Mouse (Mus musculus) gastrocnemius, postnatal 14 days (tissue): Measurements from ENCODE around the gene Map3k6. TPM values are rescaled to one million over a fixed set of nuclear protein-coding genes. Genes with fewer than 3 reads are reported as not detected.

Experiments used
- DNase-seq: peaks from one replicate; pipeline ENCODE4 v3.0.0; 2021; ENCODE audit warnings: mixed read lengths
- intact Hi-C: fragments of 180-260 bp; cut with DNase I; formaldehyde crosslinking; loops from one replicate; pipeline ENCODE4 v1.15.1; 2025; ENCODE audit warnings: low total_unique reads
- long read RNA-seq, 2 experiments: library from polyadenylated mRNA; stranded (forward); transcript quantifications; one replicate each; pipeline ENCODE4 v2.0.0; 2021
- total RNA-seq, 2 experiments: library from RNA; stranded (reverse); gene quantifications; 2 replicates each; pipeline ENCODE4 v1.2.3; 2021

Map3k6 gene
- 10 to 100 TPM in 1 of 2 experiments, 1 to 10 TPM in 1; 4.0 to 15.3 TPM for total RNA-seq
- long read RNA-seq, experiment 1, full-length matches to known transcripts, result 11 of 16 reads
- long read RNA-seq, experiment 1, partial matches to known transcripts, result 2 of 16 reads
- long read RNA-seq, experiment 1, other reads (novel, unspliced or antisense), result 3 of 16 reads
- long read RNA-seq, experiment 2, full-length matches to known transcripts, result 16 of 19 reads
- long read RNA-seq, experiment 2, partial matches to known transcripts, result 2 of 19 reads
- long read RNA-seq, experiment 2, other reads (novel, unspliced or antisense), result 1 of 19 reads

DNA sequence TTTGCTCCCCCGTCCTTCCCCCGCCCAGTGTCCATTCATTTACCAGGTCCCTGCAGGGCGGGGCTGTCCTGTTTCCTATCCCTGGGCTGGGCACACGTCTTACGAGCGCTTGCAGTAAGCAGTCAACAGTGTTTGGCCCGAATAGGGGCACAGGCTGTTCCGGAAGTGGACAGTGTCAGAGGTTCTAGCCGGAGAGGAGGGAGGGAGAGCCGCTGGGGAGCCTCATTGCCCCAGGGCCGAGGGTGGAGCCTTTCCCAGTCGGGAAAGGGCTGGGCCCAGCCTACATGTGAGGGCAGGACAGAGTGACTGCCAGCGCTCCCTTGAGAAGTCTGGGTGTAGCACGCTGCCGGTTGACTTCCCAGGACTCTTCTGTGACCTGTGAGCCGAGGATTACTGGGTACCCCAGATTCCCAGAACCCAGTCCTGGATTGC is at the start of gene Map3k6:
Gene Map3k6 (plus strand): TSS at position 329 of the 432 bp plus-strand sequence.
- peak; percentile 82 for DNase-seq
- intact Hi-C loops, result no loop called here

DNA sequence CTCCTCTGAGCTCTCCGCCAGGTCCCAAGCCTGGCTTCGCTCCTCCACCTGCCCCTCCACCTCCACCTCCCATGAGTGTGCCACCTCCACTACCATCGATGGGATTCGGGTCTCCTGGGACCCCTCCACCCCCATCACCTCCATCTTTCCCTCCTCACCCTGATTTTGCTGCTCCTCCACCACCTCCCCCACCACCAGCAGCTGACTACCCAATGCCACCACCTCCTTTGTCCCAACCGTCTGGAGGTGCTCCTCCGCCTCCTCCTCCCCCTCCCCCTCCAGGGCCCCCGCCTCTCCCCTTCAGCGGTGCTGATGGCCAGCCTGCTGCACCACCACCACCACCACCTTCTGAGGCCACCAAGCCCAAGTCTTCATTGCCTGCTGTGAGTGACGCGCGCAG is 46.1 kb upstream of the Map3k6 start:
- intact Hi-C loops, result loop anchor here (5.0 kb wide), 1 partner anchor 52 kb away; no protein-coding TSS in a partner anchor
- DNase-seq, result no peak

GRCm38 (mm10) chr4:133195014-133195413 is 45.6 kb upstream of the Map3k6 start:
- intact Hi-C loops, result no loop called here

DNA sequence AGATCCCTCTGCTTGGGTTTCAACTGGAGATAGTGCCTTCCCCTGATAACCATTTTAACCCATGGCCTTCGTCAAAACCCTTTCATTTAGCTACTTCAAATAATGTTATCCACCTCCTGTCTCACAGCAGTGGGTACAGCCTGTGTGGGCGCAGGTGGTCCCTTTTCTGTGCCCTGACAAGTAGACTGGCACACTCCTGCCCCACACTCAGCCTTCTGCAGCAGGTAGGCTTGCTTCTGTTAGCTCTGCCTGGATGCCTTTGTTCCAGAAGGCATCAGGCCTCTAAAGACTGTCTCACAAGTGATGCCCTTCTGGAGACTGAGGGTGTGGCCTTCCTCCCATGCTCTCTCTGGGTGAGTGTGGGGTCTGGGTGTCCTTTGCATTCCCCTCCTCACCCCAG is 44.5 kb upstream of the Map3k6 start:
- intact Hi-C loops, result no loop called here

More at GRCm38 (mm10) chr4:133195014-133195413, 45.6 kb upstream of the Map3k6 start:
- no peak for DNase-seq

DNA sequence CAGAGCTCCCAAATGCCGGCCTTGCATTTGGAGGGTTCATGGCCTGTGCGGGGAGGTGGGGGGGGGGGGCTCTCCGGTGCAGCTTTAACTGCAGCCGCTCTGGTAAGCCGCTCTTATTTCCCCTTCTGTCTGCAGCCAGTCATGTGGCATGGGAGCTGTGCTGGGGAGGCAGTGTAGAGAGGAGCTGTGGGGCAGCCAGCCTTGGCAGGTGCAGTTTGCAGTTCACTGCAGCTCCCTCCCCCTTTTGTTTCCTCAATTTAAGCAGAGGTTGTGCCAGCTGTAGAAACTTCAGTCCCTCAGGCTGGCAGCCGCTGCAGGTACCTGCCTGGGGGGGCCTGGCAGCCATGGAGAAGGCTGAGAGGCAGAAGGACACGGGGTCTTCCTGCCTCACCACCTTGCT is 43.8 kb upstream of the Map3k6 start:
- DNase-seq, result no peak
- intact Hi-C loops, result no loop called here

More for the DNA sequence above, 44.5 kb upstream of the Map3k6 start:
- DNase-seq, result no peak

GRCm38 (mm10) chr4:133197355-133197754 is 43.3 kb upstream of the Map3k6 start:
- DNase-seq, result no peak
- intact Hi-C loops, result no loop called here

- intact Hi-C loops, result no loop called here
- peak; percentile 52 for DNase-seq
These were observed 42.8 kb upstream of the Map3k6 start for GRCm38 (mm10) chr4:133197801-133198286.

GRCm38 (mm10) chr4:133198337-133199180 is 42.1 kb upstream of the Map3k6 start:
- DNase-seq, result no peak
- intact Hi-C loops, result no loop called here

DNA sequence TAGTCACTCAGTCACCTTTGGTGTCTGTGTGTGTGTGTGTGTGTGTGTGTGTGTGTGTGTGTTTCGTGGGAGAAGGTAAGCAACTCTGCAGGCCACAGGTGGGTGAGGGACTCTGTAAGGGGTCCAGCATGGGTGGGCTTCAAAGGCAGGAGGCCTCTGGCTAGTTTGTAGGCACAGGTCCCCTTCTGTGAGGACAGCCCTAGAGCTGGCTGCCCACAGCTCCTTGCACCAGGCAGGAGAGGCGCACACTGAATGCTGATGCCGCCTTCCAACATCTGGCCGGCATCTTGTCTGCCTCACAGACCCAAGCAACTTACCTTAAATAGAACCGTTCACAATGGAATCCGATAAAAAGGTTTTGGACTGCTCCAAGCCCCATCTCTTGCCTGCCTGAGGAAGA is 40.9 kb upstream of the Map3k6 start:
- no peak for DNase-seq
- intact Hi-C loops, result loop anchor here (5.0 kb wide), 1 partner anchor 187 kb away; the partner anchor contains the start of gene Ahdc1

GRCm38 (mm10) chr4:133200343-133200742 is 40.3 kb upstream of the Map3k6 start:
- intact Hi-C loops, result loop anchor here (5.0 kb wide), 1 partner anchor 188 kb away; the partner anchor contains the start of gene Ahdc1
- DNase-seq, result peak; percentile 63

DNA sequence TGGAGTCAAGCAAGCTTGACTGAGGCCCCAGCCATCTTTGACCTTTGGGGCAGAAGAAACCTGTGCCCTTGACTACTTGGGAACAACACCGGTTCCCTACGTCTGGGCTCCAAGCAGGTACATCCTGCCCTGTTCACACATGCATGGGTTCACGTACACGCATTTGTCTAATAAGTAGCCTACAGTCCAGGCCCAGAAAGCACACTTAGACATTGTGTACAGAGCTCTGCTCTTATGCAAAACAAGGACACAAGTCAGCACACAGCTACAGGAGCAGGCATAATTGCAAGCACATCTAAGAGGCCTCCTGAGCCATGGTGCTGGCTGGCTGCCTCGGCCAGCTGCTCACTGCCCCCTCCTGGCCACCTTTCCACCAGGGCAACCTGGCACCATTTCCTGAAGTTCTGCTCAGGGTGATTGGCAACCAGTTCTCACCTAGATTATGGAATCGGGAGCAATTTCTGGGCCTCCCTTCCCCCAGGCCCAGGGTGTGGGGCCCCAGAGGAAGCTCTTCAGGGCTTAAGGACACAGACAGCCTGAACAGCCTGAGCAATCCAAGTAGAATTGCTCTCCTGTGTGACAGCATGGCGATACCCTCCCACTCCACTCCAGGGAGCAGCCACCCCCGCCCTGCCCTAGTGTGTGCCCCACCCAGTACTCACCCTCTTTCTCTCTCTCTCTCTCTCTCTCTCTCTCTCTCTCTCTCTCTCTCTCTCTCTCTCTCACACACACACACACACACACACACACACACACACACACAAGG is 39.4 kb upstream of the Map3k6 start:
- DNase-seq, result peak; percentile 75
- intact Hi-C loops, result loop anchor here (5.0 kb wide), 1 partner anchor 189 kb away; the partner anchor contains the start of gene Ahdc1

DNA sequence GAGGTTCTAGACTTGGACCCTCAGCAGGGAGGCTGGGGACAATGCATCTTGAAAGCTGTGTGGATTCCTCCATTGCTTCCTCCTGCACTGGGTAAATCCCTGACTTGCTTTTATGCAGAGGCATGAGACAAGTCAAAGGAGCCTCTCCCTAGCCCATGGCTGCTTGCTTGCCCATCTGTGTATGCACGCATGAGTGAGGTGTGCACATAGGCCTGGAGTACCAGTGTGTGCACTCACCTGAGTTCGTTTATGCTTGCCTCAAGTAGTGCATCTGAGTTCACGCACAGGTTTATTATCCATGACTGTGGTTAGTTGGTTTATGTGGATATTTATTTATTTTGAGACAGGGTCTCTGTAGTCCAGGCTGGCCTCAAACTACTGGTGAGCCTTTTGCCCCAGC is 38.4 kb upstream of the Map3k6 start:
- DNase-seq, result no peak
- intact Hi-C loops, result loop anchor here (5.0 kb wide), 1 partner anchor 190 kb away; the partner anchor contains the start of gene Ahdc1

GRCm38 (mm10) chr4:133203591-133203990 is 37.0 kb upstream of the Map3k6 start:
- DNase-seq, result no peak

GRCm38 (mm10) chr4:133204379-133204778 is 36.2 kb upstream of the Map3k6 start:
- no peak for DNase-seq
- intact Hi-C loops, result loop anchor here (5.0 kb wide), 1 partner anchor 192 kb away; the partner anchor contains the start of gene Ahdc1

More at GRCm38 (mm10) chr4:133203591-133203990, 37.0 kb upstream of the Map3k6 start:
- intact Hi-C loops, result loop anchor here (5.0 kb wide), 1 partner anchor 191 kb away; the partner anchor contains the start of gene Ahdc1

DNA sequence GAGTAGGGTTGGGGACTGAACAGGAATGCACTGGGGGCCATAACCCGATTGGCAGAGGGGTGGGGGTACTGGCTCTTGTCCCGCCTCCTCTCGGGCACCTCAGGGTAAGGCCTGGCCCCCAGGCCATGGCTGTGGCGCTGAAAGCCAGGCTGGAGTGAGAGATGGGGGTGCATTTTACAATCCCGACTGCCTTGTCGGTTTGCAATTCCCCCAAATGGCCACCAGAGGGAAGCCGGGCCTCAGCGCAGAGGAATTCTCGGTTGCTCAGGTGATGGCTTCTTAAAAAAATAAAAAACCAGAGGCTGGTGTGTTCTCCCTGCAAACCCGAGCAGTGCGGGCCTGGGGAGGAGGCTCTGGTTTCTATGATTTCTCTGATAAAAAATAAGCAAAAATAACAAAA is 31.3 kb upstream of the Map3k6 start:
- intact Hi-C loops, result no loop called here
- DNase-seq, result no peak

GRCm38 (mm10) chr4:133210023-133210787 is 30.4 kb upstream of the Map3k6 start:
- intact Hi-C loops, result no loop called here
- no peak for DNase-seq

DNA sequence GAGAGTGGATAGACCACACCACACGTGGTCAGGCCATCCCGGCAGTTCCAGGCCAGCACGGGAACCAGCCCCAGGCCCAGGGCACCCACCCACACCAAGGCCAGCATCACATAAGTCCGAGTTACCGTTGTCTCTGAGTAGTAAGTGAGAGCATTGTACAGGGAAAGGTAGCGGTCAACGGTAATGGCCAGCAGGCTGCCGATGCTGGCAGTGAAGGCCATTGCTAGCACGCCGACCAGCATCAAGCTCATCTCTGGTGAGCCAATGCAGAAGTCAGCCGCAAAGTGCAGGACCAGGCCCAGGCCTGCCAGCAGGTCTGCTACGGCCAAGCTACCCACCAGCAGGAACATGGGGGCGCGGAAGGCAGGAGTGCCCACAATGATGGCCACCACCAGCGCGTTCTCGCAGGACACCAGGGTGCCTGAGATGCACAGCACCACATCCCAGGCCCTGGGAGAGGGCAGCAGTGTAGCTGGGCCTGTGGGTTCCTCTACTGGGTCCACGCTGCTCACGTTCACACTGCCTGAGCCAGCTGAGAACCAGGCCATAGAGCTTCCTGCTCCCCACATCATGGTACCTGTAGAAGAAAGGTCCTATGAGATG is 29.7 kb upstream of the Map3k6 start:
- no peak for DNase-seq
- intact Hi-C loops, result no loop called here
